Mouse (Mus musculus) lung, adult 2 months (tissue): ENCODE results near the gene Ttc16.

Experiments
- CTCF ChIP-seq: fragments of 200-500 bp; IDR thresholded peaks from 2 replicates; pipeline ENCODE4 v1.5.1; 2011; ENCODE audit warnings: mild to moderate bottlenecking, low read length, control low read depth; ENCODE audit not compliant: insufficient read depth
- POLR2A ChIP-seq: fragments of 200-500 bp; IDR thresholded peaks from 2 replicates; pipeline ENCODE4 v1.6.1; 2011; ENCODE audit warnings: low read depth, mild to moderate bottlenecking, control low read depth, low read length, borderline replicate concordance; ENCODE audit errors: extremely low read depth

DNA sequence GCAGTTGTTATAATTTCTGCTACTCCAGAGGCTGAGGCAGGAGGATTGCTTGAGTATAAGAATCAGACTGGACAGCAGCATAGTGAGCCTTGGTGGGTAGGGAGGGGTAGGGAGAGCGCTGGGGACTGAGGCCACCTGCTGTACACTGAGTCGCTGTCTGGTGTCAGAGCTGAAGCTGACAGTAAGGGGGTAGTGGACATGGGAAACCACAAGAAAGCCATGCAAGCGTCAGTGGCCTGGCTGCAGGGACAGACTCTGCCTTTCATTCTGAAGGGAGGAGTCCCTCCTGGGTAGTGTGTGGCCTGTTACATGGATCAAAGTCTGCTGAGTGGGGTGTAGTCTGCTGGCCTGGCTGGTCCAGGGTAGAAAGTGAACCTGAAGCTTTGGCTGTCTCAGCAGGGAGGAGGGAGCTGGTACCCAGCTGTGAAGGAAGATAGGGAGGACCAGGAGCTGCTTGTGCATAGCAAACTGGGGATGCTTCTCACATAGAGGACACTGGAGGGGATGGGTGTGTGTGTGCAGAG, 39.1 kb downstream of the Ttc16 start:
- TF ChIP-seq CTCF, result no peak
- 0 out of 2 replicates have a peak, but pooled peaks have one; percentile 5 for TF ChIP-seq POLR2A
